Mouse (Mus musculus) kidney, postnatal 10 days (tissue): ENCODE data around the gene Pde4b.

Experiments used
- DNase-seq: peaks from one replicate; pipeline ENCODE4 v3.0.0; 2021; ENCODE audit warnings: mixed read lengths

The Pde4b gene

GRCm38 (mm10) chr4:102579746-102580145 lies 492.4 kb downstream of the Pde4b start:
- DNase-seq = no peak

GRCm38 (mm10) chr4:102582165-102582749 lies 494.9 kb downstream of the Pde4b start:
- DNase-seq = no peak

- no peak for DNase-seq
Measured at GRCm38 (mm10) chr4:102582963-102583362, 495.6 kb downstream of the Pde4b start.

GRCm38 (mm10) chr4:102583469-102583868 lies 496.1 kb downstream of the Pde4b start:
- no peak for DNase-seq

- DNase-seq = peak; percentile 81
Measured at GRCm38 (mm10) chr4:102584601-102585265, 497.4 kb downstream of the Pde4b start.

- no peak for DNase-seq
Measured at GRCm38 (mm10) chr4:102585541-102585940, 498.2 kb downstream of the Pde4b start.

- DNase-seq = no peak
Measured at GRCm38 (mm10) chr4:102586787-102587186, 499.4 kb downstream of the Pde4b start.

GRCm38 (mm10) chr4:102588668-102589455 lies 501.5 kb downstream of the Pde4b start:
- peak; percentile 63 for DNase-seq

- peak; percentile 55 for DNase-seq
Measured at GRCm38 (mm10) chr4:102589537-102590031, 502.2 kb downstream of the Pde4b start.

- DNase-seq = no peak
Measured at GRCm38 (mm10) chr4:102591798-102592197, 504.5 kb downstream of the Pde4b start.

- no peak for DNase-seq
Measured at GRCm38 (mm10) chr4:102592541-102592940, 505.2 kb downstream of the Pde4b start.

GRCm38 (mm10) chr4:102593631-102594030 lies 506.3 kb downstream of the Pde4b start:
- no peak for DNase-seq

GRCm38 (mm10) chr4:102594506-102594905 lies 507.2 kb downstream of the Pde4b start:
- DNase-seq = no peak

- DNase-seq = peak; percentile 59
Measured at GRCm38 (mm10) chr4:102603968-102604367, 516.6 kb downstream of the Pde4b start.

GRCm38 (mm10) chr4:102605231-102605630 lies 517.9 kb downstream of the Pde4b start:
- DNase-seq = no peak

GRCm38 (mm10) chr4:102605722-102606341 lies 518.5 kb downstream of the Pde4b start:
- no peak for DNase-seq

- DNase-seq = no peak
Measured at GRCm38 (mm10) chr4:102606825-102607224, 519.5 kb downstream of the Pde4b start.

GRCm38 (mm10) chr4:102607744-102608416 lies 520.5 kb downstream of the Pde4b start:
- no peak for DNase-seq

GRCm38 (mm10) chr4:102612596-102612995 lies 525.3 kb downstream of the Pde4b start:
- DNase-seq = no peak

- DNase-seq = no peak
Measured at GRCm38 (mm10) chr4:102617774-102618173, 530.4 kb downstream of the Pde4b start.

- no peak for DNase-seq
Measured at GRCm38 (mm10) chr4:102618609-102619008, 531.3 kb downstream of the Pde4b start.

- DNase-seq = no peak
Measured at GRCm38 (mm10) chr4:102620179-102620910, 533.0 kb downstream of the Pde4b start.
